Mouse (Mus musculus) telencephalon, adult 2 months (tissue): ENCODE measurements around the gene Hist1h3c.
A peak's percentile ranks its signal among the peaks of the same experiment; 100 is the strongest.
"Not testable (repeated sequence)": the region's sequence is repeated elsewhere in the genome, so short reads cannot be mapped to it uniquely, and the experiment has no call there.

Experiments
- DNase-seq: peaks from one replicate; pipeline ENCODE4 v3.0.0-alpha.2; 2011; ENCODE audit warnings: low read depth, low spot score

Gene Hist1h3c

GRCm38 (mm10) chr13:23745381-23746161 lies at the start of gene Hist1h3c:
Hist1h3c (minus strand) TSS chr13:23745602.
- DNase-seq = peak; percentile 93

- DNase-seq = peak; percentile 46
These were observed 47.1 kb upstream of the Hist1h3c start for GRCm38 (mm10) chr13:23792520-23792919.

GRCm38 (mm10) chr13:23779025-23779424 lies 33.6 kb upstream of the Hist1h3c start:
- no peak for DNase-seq

DNA sequence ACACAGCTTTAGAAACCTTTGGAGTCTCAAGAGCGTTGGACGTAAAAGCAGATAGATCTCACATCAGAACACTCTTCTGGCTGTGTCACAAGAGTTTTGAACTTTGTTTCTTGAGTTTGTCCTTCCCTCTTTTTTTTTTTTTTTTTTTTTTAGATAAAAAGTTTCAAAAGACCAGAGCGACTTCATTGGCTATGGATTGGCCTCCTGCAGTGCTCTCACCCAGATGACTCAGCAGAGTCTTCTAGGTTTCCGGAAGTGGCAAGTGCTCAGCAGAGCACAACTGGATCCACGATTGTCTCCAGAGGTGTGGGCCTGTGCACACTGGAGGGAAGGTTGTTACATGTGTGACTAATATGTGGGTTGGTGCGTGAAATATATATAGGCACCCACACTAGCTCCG lies 32.9 kb upstream of the Hist1h3c start:
- no peak for DNase-seq

- no peak for DNase-seq
These were observed 27.3 kb upstream of the Hist1h3c start for GRCm38 (mm10) chr13:23772561-23773313.

DNA sequence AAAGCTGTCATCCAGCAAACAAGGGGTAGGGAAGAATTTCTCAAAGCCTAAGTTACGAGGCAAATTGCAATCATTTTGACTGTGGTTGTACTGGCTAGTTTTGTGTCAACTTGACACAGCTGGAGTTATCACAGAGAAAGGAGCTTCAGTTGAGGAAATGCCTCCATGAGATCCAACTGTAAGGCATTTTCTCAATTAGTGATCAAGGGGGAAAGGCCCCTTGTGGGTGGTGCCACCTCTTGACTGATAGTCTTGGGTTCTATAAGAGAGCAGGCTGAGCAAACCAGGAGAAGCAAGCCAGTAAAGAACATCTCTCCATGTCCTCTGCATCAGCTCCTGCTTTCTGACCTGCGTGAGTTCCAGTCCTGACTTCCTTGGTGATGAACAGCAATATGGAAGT lies 24.2 kb upstream of the Hist1h3c start, which contains the start of gene Trim38:
TSS of gene Trim38 (plus strand) at position 301 of the 400 bp plus-strand sequence.
- not testable (repeated sequence) for DNase-seq

DNA sequence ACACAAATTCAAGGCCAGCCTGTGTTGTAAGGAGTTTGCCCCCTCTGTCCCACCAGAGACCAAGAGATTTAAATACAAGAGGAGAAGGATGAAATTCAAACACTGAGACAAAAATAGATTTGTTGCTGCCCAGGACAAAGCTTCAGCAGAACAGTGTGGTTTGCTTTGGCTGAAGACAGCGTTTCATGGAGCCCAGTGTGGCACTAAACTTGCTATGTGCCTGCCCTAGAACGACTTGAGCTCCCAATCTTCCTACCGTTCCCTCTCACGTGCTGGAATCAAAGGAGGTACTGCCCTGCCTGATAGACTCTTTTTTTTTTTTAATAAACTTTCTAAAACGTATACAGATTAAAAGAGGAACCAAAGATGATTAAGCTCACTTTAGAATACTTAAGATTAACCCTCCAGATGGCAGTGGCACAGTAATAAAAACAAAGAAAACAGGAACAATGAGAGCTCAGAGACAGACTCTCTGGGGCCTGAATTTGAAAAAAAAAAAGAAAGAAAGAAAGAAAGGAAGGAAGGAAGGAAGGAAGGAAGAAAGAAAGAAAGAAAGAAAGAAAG lies 23.5 kb upstream of the Hist1h3c start:
- DNase-seq = no peak

GRCm38 (mm10) chr13:23766772-23767171 lies 21.4 kb upstream of the Hist1h3c start:
- DNase-seq = no peak

DNA sequence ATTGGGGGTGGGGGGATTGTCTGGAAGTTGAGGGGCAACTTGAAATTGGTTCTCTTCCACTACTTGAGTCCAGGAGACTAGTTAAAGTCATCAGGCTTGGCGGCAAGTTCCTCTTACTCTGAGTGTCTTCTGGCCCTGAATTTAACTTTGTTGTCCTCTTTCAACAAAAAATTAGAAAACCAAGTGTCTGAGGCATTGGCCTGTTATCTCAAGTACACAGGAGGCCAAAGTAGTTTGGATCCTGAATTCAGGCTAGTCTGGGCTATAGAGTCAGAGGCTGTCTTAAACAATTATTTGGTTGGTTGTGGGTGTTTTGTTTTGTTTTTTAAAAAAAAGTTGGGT lies 19.7 kb upstream of the Hist1h3c start:
- no peak for DNase-seq

DNA sequence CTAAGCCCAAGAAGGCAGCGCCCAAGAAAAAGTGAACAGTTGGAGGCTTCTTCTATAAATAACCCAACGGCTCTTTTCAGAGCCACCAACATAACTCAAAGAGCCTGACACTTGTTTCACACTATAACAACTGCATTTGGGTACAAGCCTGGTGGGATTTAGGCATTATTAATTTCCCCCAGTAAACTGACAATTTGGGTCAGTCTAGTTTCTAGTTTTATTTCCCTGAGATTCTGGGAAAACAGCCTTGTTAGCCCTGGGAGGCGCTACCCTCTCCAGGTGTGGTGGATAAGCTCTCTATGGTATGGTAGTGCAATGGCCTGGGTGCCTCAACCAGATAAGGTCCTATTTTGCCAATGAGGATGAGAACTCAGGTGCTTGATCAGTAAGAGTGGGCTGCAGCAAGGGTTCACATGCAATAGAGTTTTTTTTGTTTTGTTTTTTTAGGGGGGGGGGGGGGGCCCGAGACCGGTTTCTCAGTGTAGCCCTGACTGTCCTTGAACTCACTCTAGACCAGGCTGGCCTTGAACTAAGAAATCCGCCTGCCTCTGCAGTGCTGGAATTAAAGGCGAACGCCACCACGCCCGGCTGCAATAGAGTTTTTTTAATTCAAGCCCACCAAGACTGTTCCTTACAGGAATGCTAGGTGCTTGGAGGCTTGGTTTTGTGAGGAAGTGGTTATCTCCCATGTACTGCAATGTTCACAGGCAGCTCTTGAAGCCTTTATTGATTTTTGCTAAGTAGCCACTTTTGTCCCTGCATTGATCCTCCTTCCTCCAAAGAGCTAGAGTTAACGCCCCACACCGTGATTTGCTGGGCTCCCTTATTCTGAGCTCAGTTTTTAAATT lies 19.1 kb upstream of the Hist1h3c start:
- DNase-seq = no peak

GRCm38 (mm10) chr13:23763586-23764323 lies 18.4 kb upstream of the Hist1h3c start, which contains the start of gene Hist1h1a:
Hist1h1a (plus strand) TSS chr13:23763666.
- peak; percentile 86 for DNase-seq

- DNase-seq = no peak
These were observed 17.8 kb upstream of the Hist1h3c start for GRCm38 (mm10) chr13:23763242-23763585.

DNA sequence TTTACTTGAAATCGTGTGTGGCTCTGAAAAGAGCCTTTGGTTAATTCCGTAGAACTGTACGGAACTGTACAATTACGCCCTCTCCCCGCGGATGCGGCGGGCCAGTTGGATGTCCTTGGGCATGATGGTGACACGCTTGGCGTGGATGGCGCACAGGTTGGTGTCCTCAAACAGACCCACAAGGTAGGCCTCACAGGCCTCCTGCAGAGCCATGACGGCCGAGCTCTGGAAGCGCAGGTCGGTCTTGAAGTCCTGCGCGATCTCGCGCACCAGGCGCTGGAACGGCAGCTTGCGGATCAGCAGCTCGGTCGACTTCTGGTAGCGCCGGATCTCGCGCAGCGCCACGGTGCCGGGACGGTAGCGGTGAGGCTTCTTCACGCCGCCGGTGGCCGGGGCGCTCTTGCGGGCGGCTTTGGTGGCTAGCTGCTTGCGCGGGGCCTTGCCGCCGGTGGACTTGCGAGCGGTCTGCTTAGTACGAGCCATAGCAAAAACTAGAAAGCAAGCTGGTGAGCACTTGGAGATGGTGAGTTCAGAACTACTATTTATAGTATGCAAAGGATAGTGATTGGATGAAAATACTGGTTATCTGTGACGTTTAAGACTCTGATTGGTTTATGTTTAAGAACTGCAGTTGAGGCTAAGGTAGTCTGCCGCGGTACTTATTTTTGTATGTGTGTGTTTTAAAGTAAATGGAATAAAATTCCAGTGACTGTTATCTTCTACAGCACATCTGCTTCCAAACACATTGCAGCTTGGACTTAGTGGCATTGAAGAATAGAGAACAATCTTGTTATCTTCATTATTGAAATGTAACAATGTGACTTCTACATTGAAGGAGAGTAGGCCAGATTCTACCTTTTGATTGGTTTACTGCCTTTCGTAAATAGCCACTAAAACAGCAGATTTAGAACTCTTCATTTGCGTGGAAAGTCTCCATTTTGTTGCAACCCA lies 16.7 kb upstream of the Hist1h3c start, which contains the start of gene Hist1h3a:
TSS of gene Hist1h3a (minus strand) at position 516 of the 951 bp plus-strand sequence.
- peak; percentile 96 for DNase-seq

GRCm38 (mm10) chr13:23760972-23761864 lies 15.8 kb upstream of the Hist1h3c start, which contains the start of gene Hist1h4a:
Hist1h4a (minus strand) TSS chr13:23761230.
- peak; percentile 98 for DNase-seq

GRCm38 (mm10) chr13:23760240-23760971 lies 15.0 kb upstream of the Hist1h3c start:
- DNase-seq = no peak

DNA sequence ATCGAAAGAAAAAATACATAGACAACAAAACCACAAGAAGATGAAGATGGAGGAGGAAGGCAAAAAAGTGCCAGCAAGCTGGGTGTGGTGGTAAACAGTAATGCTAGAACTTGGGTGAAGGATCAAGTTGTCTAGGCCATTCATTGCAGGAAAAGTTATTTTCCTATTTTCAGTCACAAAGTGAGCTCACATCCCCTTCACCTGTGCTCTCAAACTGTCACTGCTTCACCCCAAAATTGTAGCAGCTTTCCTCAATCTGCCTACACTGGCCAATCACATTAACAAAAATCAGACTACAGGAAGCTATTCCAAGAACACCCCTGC lies 14.5 kb upstream of the Hist1h3c start:
- no peak for DNase-seq

GRCm38 (mm10) chr13:23759251-23759771 lies 13.9 kb upstream of the Hist1h3c start:
- no peak for DNase-seq

- DNase-seq = no peak
These were observed 12.5 kb upstream of the Hist1h3c start for GRCm38 (mm10) chr13:23757921-23758320.
